Mouse (Mus musculus) hindbrain, postnatal 0 days (tissue): ENCODE data around the gene Lsm11. TPM values are rescaled to one million over a fixed set of nuclear protein-coding genes. Genes with fewer than 3 reads are reported as not detected.
A peak's percentile ranks its signal among the peaks of the same experiment; 100 is the strongest.

ENCODE experiments used
- ATAC-seq: fragments of 200-750 bp; cut with Nextera tagmentation; 2 replicates; pipeline ENCODE4 v1.8.0; 2017; ENCODE audit warnings: mild to moderate bottlenecking, moderate TSS enrichment, moderate library complexity
- DNase-seq: peaks from one replicate; pipeline ENCODE4 v3.0.0-alpha.2; 2015; ENCODE audit warnings: low spot score
- H3K27ac ChIP-seq: fragments of 300-500 bp; sonication (generic); 2 replicates; pipeline ENCODE4 v1.5.1; 2014; ENCODE audit warnings: mild to moderate bottlenecking
- H3K27me3 ChIP-seq: fragments of 300-500 bp; sonication (generic); 2 replicates; pipeline ENCODE4 v1.6.1; 2014; ENCODE audit warnings: low read length, mixed read lengths; ENCODE audit not compliant: insufficient read depth
- H3K36me3 ChIP-seq: fragments of 300-500 bp; sonication (generic); 2 replicates; pipeline ENCODE4 v1.6.1; 2014; ENCODE audit warnings: low read length, mixed read lengths; ENCODE audit not compliant: insufficient read depth
- H3K4me1 ChIP-seq: fragments of 300-500 bp; sonication (generic); 2 replicates; pipeline ENCODE4 v1.6.1; 2014; ENCODE audit warnings: antibody characterized with exemption, low read length, mixed read lengths; ENCODE audit not compliant: insufficient read depth
- H3K4me2 ChIP-seq: fragments of 300-500 bp; sonication (generic); 2 replicates; pipeline ENCODE4 v1.6.1; 2014; ENCODE audit warnings: low read depth, mild to moderate bottlenecking, low read length, moderate library complexity, mixed read lengths
- H3K4me3 ChIP-seq: fragments of 300-500 bp; sonication (generic); 2 replicates; pipeline ENCODE4 v1.5.1; 2014; ENCODE audit warnings: low read length
- H3K9ac ChIP-seq: fragments of 300-500 bp; sonication (generic); replicated peaks from 2 replicates; pipeline ENCODE4 v1.6.1; 2014; ENCODE audit warnings: mild to moderate bottlenecking, low read length, moderate library complexity, mixed read lengths
- H3K9me3 ChIP-seq: fragments of 300-500 bp; sonication (generic); 2 replicates; pipeline ENCODE4 v1.6.1; 2016; ENCODE audit warnings: low read length, mixed read lengths
- CTCF ChIP-seq: IDR thresholded peaks from 2 replicates; pipeline ENCODE4 v1.5.1; 2016; ENCODE audit warnings: antibody characterized with exemption, control low read depth, low read depth
- WGBS: fragments of 180-500 bp; shearing (Covaris S2); extraction: QIAGEN DNeasy Blood & Tissue Kit; methylation state at CpG from one replicate; pipeline ENCODE4 v1.1.7; 2014; 5-methylcytosine and 5-hydroxymethylcytosine counted together
- polyA plus RNA-seq: library from polyadenylated mRNA; unstranded; fragments of >200 nt; fragmentation: Nextera tagmentation; extraction: Ambion mirVana; gene quantifications from 2 replicates; pipeline ENCODE4 v1.2.1, GENCODE M21; 2015
- total RNA-seq: library from RNA; depleted of rRNA; stranded (reverse); fragments of >200 nt; gene quantifications from 2 replicates; pipeline ENCODE4 v1.2.3, GENCODE M21; 2014

Gene Lsm11
- total and polyA plus RNA-seq, 2 experiments from 2014 or later, result 31.0 to 92.6 TPM

GRCm38 (mm10) chr11:45889981-45890380 lies 54.8 kb downstream of the Lsm11 start:
- DNase-seq (no peak), ATAC-seq (no peak)
- Histone ChIP-seq H3K27me3 (no peaks in the 10 kb centered on the region), H3K36me3 (peaks cover 52% of the 10 kb centered on the region; the same call in 1 of the 2 replicates), H3K4me3 (no peak overlapping the region), H3K4me2 (no peak overlapping the region), H3K4me1 (no peaks in the 10 kb centered on the region), H3K9me3 (no peaks in the 10 kb centered on the region), H3K9ac (no peak overlapping the region), H3K27ac (no peak overlapping the region)
- TF ChIP-seq CTCF, result no peak
- WGBS, result 83% methylated on average over 3 of the region's 3 CpGs

- Histone ChIP-seq H3K4me2 (no peak overlapping the region), H3K36me3 (peaks cover 41% of the 10 kb centered on the region; the same call in 1 of the 2 replicates), H3K27ac (no peak overlapping the region), H3K4me3 (no peak overlapping the region), H3K4me1 (no peaks in the 10 kb centered on the region), H3K9ac (no peak overlapping the region), H3K27me3 (no peaks in the 10 kb centered on the region), H3K9me3 (no peaks in the 10 kb centered on the region)
- 84% methylated on average over 9 of the region's 9 CpGs for WGBS
- ATAC-seq (no peak), DNase-seq (no peak)
- TF ChIP-seq CTCF, result no peak
Measured at GRCm38 (mm10) chr11:45888471-45889030, 56.2 kb downstream of the Lsm11 start.

- no peaks in the 10 kb centered on the region for H3K9me3 ChIP-seq
- ATAC-seq (0 out of 2 replicates have a peak, but pooled peaks have one; percentile 24), DNase-seq (no peak)
- WGBS, result 44% methylated on average over 5 of the region's 5 CpGs
- H3K4me1 ChIP-seq, result no peaks in the 10 kb centered on the region
- H3K4me2 ChIP-seq, result no peak overlapping the region
- no peak for TF ChIP-seq CTCF
- H3K36me3 ChIP-seq, result peaks cover 23% of the 10 kb centered on the region; the same call in 1 of the 2 replicates
- H3K9ac ChIP-seq, result no peak overlapping the region
- H3K27ac ChIP-seq, result no peak overlapping the region
- H3K27me3 ChIP-seq, result no peaks in the 10 kb centered on the region
- H3K4me3 ChIP-seq, result no peak overlapping the region
Measured at GRCm38 (mm10) chr11:45886596-45886995, 58.1 kb downstream of the Lsm11 start.

- Histone ChIP-seq H3K4me2 (no peak overlapping the region), H3K4me1 (no peaks in the 10 kb centered on the region), H3K27me3 (no peaks in the 10 kb centered on the region), H3K9me3 (no peaks in the 10 kb centered on the region), H3K36me3 (peaks cover 17% of the 10 kb centered on the region; the same call in 1 of the 2 replicates), H3K9ac (no peak overlapping the region), H3K27ac (no peak overlapping the region), H3K4me3 (no peak overlapping the region)
- DNase-seq, result no peak
- 69% methylated on average over 5 of the region's 5 CpGs for WGBS
- no peak for TF ChIP-seq CTCF
- ATAC-seq, result no peak
Measured at GRCm38 (mm10) chr11:45885606-45886230, 59.0 kb downstream of the Lsm11 start.

- H3K36me3 ChIP-seq, result peaks cover 17% of the 10 kb centered on the region; the same call in 1 of the 2 replicates
- H3K9me3 ChIP-seq, result no peaks in the 10 kb centered on the region
- no peaks in the 10 kb centered on the region for H3K4me1 ChIP-seq
- DNase-seq (peak; percentile 80), ATAC-seq (no peak)
- 53% methylated on average over 4 of the region's 4 CpGs for WGBS
- H3K9ac ChIP-seq, result no peak overlapping the region
- H3K27ac ChIP-seq, result no peak overlapping the region
- no peak overlapping the region for H3K4me2 ChIP-seq
- no peak overlapping the region for H3K4me3 ChIP-seq
- peak; percentile 77 for TF ChIP-seq CTCF
- no peaks in the 10 kb centered on the region for H3K27me3 ChIP-seq
Measured at GRCm38 (mm10) chr11:45884029-45884428, 60.7 kb downstream of the Lsm11 start.

- Histone ChIP-seq H3K4me3 (no peak overlapping the region), H3K36me3 (peaks cover 13% of the 10 kb centered on the region; the same call in 1 of the 2 replicates), H3K4me2 (no peak overlapping the region), H3K9me3 (no peaks in the 10 kb centered on the region), H3K4me1 (no peaks in the 10 kb centered on the region), H3K27ac (no peak overlapping the region), H3K27me3 (no peaks in the 10 kb centered on the region), H3K9ac (no peak overlapping the region)
- WGBS, result 50% methylated on average over 8 of the region's 8 CpGs
- ATAC-seq (no peak), DNase-seq (no peak)
- TF ChIP-seq CTCF, result no peak
Measured at GRCm38 (mm10) chr11:45883270-45883931, 61.3 kb downstream of the Lsm11 start.
